Mouse (Mus musculus): ENCODE results near the gene Pjvk.
A peak's percentile ranks its signal among the peaks of the same experiment; 100 is the strongest.
"Not testable (repeated sequence)": the region's sequence is repeated elsewhere in the genome, so short reads cannot be mapped to it uniquely, and the experiment has no call there.

Pjvk gene

GRCm38 (mm10) chr2:76647883-76648570 lies at the start of gene Pjvk, which contains the start of gene Prkra:
Gene Pjvk (plus strand): TSS chr2:76648476.
Gene Prkra (minus strand): TSS chr2:76648015.
- DNase-seq: peak; percentile 92

GRCm38 (mm10) chr2:76599214-76599613 lies 49.1 kb upstream of the Pjvk start:
- DNase-seq: no peak

GRCm38 (mm10) chr2:76602256-76602655 lies 46.0 kb upstream of the Pjvk start:
- no peak for DNase-seq

GRCm38 (mm10) chr2:76606704-76607103 lies 41.6 kb upstream of the Pjvk start:
- DNase-seq: no peak

- no peak for DNase-seq
Measured at GRCm38 (mm10) chr2:76610326-76611104, 37.8 kb upstream of the Pjvk start.

GRCm38 (mm10) chr2:76611996-76612395 lies 36.3 kb upstream of the Pjvk start:
- DNase-seq: no peak

- DNase-seq: no peak
Measured at GRCm38 (mm10) chr2:76618078-76618477, 30.2 kb upstream of the Pjvk start.

GRCm38 (mm10) chr2:76620188-76620587 lies 28.1 kb upstream of the Pjvk start:
- DNase-seq: no peak

- DNase-seq: no peak
Measured at GRCm38 (mm10) chr2:76621724-76622123, 26.6 kb upstream of the Pjvk start.

GRCm38 (mm10) chr2:76622316-76622715 lies 26.0 kb upstream of the Pjvk start:
- not testable (repeated sequence) for DNase-seq

GRCm38 (mm10) chr2:76630293-76630692 lies 18.0 kb upstream of the Pjvk start:
- DNase-seq: no peak

- DNase-seq: no peak
Measured at GRCm38 (mm10) chr2:76631600-76631999, 16.7 kb upstream of the Pjvk start.

GRCm38 (mm10) chr2:76639637-76640036 lies 8.6 kb upstream of the Pjvk start:
- DNase-seq: no peak

GRCm38 (mm10) chr2:76643801-76644200 lies 4.5 kb upstream of the Pjvk start:
- DNase-seq: no peak

- DNase-seq: no peak
Measured at GRCm38 (mm10) chr2:76647441-76647869, 821 bp upstream of the Pjvk start.

GRCm38 (mm10) chr2:76648666-76649141 lies 428 bp downstream of the Pjvk start:
- no peak for DNase-seq

GRCm38 (mm10) chr2:76653070-76653469 lies 4.8 kb downstream of the Pjvk start:
- no peak for DNase-seq

- no peak for DNase-seq
Measured at GRCm38 (mm10) chr2:76654646-76655045, 6.4 kb downstream of the Pjvk start.

- DNase-seq: no peak
Measured at GRCm38 (mm10) chr2:76655444-76655843, 7.2 kb downstream of the Pjvk start.

- no peak for DNase-seq
Measured at GRCm38 (mm10) chr2:76655982-76656381, 7.7 kb downstream of the Pjvk start.

- DNase-seq: no peak
Measured at GRCm38 (mm10) chr2:76658551-76658950, 10.3 kb downstream of the Pjvk start.

GRCm38 (mm10) chr2:76659419-76659818 lies 11.1 kb downstream of the Pjvk start:
- no peak for DNase-seq

GRCm38 (mm10) chr2:76665531-76665930 lies 17.3 kb downstream of the Pjvk start:
- DNase-seq: no peak

- DNase-seq: no peak
Measured at GRCm38 (mm10) chr2:76667200-76667599, 18.9 kb downstream of the Pjvk start.
